Comparison of ENCODE assay signal across 8 mouse cellular contexts in the genomic region with DNA sequence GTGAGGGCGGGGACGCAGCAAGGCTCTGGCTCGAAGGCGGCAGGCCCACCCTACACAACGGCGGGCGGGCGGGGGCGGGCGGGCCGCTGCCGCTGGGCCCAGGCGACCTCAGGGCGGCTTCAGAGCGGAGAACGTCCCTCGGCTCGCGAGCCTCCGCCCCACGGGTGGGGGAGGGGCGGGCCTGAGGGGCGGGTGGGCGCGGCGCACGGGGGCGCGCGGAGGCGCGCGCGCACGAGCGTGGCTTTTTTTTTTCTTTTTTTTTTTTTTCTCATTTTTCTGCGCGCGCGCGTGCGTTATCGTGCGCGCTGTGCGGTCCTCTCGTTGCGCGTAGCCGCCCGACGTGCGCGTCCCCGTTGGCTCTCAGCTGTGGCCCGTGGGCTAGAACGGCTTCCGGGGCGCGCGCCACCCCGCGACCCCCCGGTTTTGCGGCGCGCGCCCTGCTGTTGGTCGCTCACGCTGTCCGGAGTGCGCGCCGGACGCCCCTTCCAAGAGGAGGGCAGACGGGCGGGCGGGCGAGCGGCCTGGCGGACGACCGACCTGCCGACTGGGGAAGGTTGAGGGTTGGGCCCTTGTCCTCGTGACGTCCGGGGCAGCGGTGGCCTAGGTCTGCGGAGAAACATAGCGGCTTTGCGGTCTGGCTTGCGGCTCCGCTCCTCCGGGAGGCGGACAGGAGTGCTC. TPM values are rescaled to one million over a fixed set of nuclear protein-coding genes. Genes with fewer than 3 reads are reported as not detected.
DNase-seq lines count a peak whose midpoint lies in the region; ATAC-seq and TF ChIP-seq lines count a peak whose summit lies in the region.

No protein-coding gene starts in this region.

- ATAC-seq in hindbrain, postnatal 0 days = peak; percentile 83

- H3K4me1 ChIP-seq in hindbrain, postnatal 0 days (ENCODE audit: insufficient read depth, low read length) = peaks cover 13% of the 10 kb centered on the region; the same call in 1 of the 2 replicates

- H3K79me2 ChIP-seq in macrophage (ENCODE audit: inconsistent target) = peaks cover 47% of the 10 kb centered on the region

- peak; percentile 64 for DNase-seq in WW6 (ENCODE audit: low read depth, low spot score)
- peak; percentile 82 to 85 for DNase-seq in cerebellum, postnatal 36 days
- peak; percentile 68 for DNase-seq in gastrocnemius, adult 18-20 months (ENCODE audit: low spot score)
- DNase-seq in hindbrain, postnatal 0 days (ENCODE audit: low spot score) = peak; percentile 95
- peak; percentile 73 to 89 for DNase-seq in left cerebral cortex, adult 18-20 months (ENCODE audit: low spot score in 2 of 2)
- peak; percentile 66 for DNase-seq in retina, postnatal 7 days (ENCODE audit: low read depth, low spot score)
- DNase-seq in urinary bladder, adult 2 months (ENCODE audit: low spot score) = peak; percentile 63

- peaks cover 35% of the 10 kb centered on the region for H3K36me3 ChIP-seq in hindbrain, postnatal 0 days (ENCODE audit: insufficient read depth, low read length)
- peaks cover 33% of the 10 kb centered on the region for H3K36me3 ChIP-seq in macrophage (ENCODE audit: inconsistent target)

- peak overlapping the region; percentile 93 for H3K9ac ChIP-seq in hindbrain, postnatal 0 days (replicated peaks; ENCODE audit: low read length)

- H3K4me3 ChIP-seq in hindbrain, postnatal 0 days (ENCODE audit: low read length) = peak overlapping the region; percentile 92
- H3K4me3 ChIP-seq in macrophage (ENCODE audit: inconsistent target) = peak overlapping the region; percentile 92

- no peak for TF ChIP-seq CTCF in hindbrain, postnatal 0 days (IDR thresholded peaks at IDR 0.05; ENCODE audit: low read depth)

- H3K9me3 ChIP-seq in hindbrain, postnatal 0 days (ENCODE audit: low read length) = no peaks in the 10 kb centered on the region

- H3K27ac ChIP-seq in hindbrain, postnatal 0 days = peak overlapping the region; percentile 99
- H3K27ac ChIP-seq in macrophage = peak overlapping the region; percentile 86

- H3K27me3 ChIP-seq in hindbrain, postnatal 0 days (ENCODE audit: insufficient read depth, low read length) = no peaks in the 10 kb centered on the region

- under 1% methylated on average over 72 of the region's 95 CpGs for WGBS in hindbrain, postnatal 0 days
- 2% methylated on average over 59 of the region's 95 CpGs for WGBS in macrophage (ENCODE audit: missing documents)

- H3K4me2 ChIP-seq in hindbrain, postnatal 0 days (ENCODE audit: low read depth, low read length) = peak overlapping the region; percentile 83

RNA-seq across cellular contexts. Expression of a gene that starts 0.8 kb away (rescaled TPM):
- total RNA-seq in gastrocnemius, adult 18-20 months (2021) = 10 to 100 TPM; 47.3 to 57.4 TPM
- 226 and 252 TPM in 2 replicates for total RNA-seq in hindbrain, postnatal 0 days (2014; rRNA removed)
- 98.1 and 98.7 TPM in 2 replicates for polyA plus RNA-seq in hindbrain, postnatal 0 days (2015; fragmentation: Nextera tagmentation; extraction: Ambion mirVana)
- total RNA-seq in left cerebral cortex, adult 18-20 months (2021) = 100 to 1,000 TPM; 140 TPM
- 100 to 1,000 TPM; 179 to 272 (median 223) TPM for total RNA-seq in macrophage (2018; cell fraction: chromatin; rRNA removed)
- 100 to 1,000 TPM in 11 of 26 experiments, 10 to 100 TPM in 15; 80.0 to 117 (median 98.1) TPM for total RNA-seq in macrophage (2018; cell fraction: cytosol; rRNA removed)
- 100 to 1,000 TPM; 147 to 222 (median 180) TPM for total RNA-seq in macrophage (2018; cell fraction: nucleus; rRNA removed)
- polyA plus RNA-seq in macrophage (2018) = 73.2 to 92.9 TPM (median 77.3 TPM) in 3 replicates
- polyA plus RNA-seq in urinary bladder, adult 2 months (2012; rRNA removed) = 81.8 and 89.8 TPM in 2 replicates

RNA-seq across cellular contexts. Expression of a gene that starts 9.9 kb away (rescaled TPM):
- total RNA-seq in gastrocnemius, adult 18-20 months (2021) = 10 to 100 TPM; 83.0 to 86.4 TPM
- total RNA-seq in hindbrain, postnatal 0 days (2014; rRNA removed) = 153 and 175 TPM in 2 replicates
- polyA plus RNA-seq in hindbrain, postnatal 0 days (2015; fragmentation: Nextera tagmentation; extraction: Ambion mirVana) = 55.2 and 58.3 TPM in 2 replicates
- 10 to 100 TPM; 72.7 to 77.7 TPM for total RNA-seq in left cerebral cortex, adult 18-20 months (2021)
- total RNA-seq in macrophage (2018; cell fraction: chromatin; rRNA removed) = 100 to 1,000 TPM in 21 of 26 experiments, 10 to 100 TPM in 5; 69.2 to 275 (median 158) TPM
- total RNA-seq in macrophage (2018; cell fraction: cytosol; rRNA removed) = 100 to 1,000 TPM in 1 of 26 experiments, 10 to 100 TPM in 25; 61.0 to 105 (median 72.8) TPM
- 100 to 1,000 TPM in 3 of 26 experiments, 10 to 100 TPM in 23; 48.2 to 112 (median 73.8) TPM for total RNA-seq in macrophage (2018; cell fraction: nucleus; rRNA removed)
- polyA plus RNA-seq in macrophage (2018) = 77.0 to 179 TPM (median 87.2 TPM) in 3 replicates
- polyA plus RNA-seq in urinary bladder, adult 2 months (2012; rRNA removed) = 145 and 162 TPM in 2 replicates

RNA-seq across cellular contexts. Expression of a gene that starts 27.0 kb away (rescaled TPM):
- total RNA-seq in gastrocnemius, adult 18-20 months (2021) = 100 to 1,000 TPM; 126 to 127 TPM
- 87.6 and 104 TPM in 2 replicates for total RNA-seq in hindbrain, postnatal 0 days (2014; rRNA removed)
- 51.6 and 52.0 TPM in 2 replicates for polyA plus RNA-seq in hindbrain, postnatal 0 days (2015; fragmentation: Nextera tagmentation; extraction: Ambion mirVana)
- total RNA-seq in left cerebral cortex, adult 18-20 months (2021) = 100 to 1,000 TPM; 139 to 142 TPM
- total RNA-seq in macrophage (2018; cell fraction: chromatin; rRNA removed) = 100 to 1,000 TPM; 166 to 495 (median 318) TPM
- 10 to 100 TPM; 43.6 to 81.6 (median 58.9) TPM for total RNA-seq in macrophage (2018; cell fraction: cytosol; rRNA removed)
- 100 to 1,000 TPM; 113 to 227 (median 153) TPM for total RNA-seq in macrophage (2018; cell fraction: nucleus; rRNA removed)
- polyA plus RNA-seq in macrophage (2018) = 33.8 to 68.8 TPM (median 46.3 TPM) in 3 replicates
- 133 and 144 TPM in 2 replicates for polyA plus RNA-seq in urinary bladder, adult 2 months (2012; rRNA removed)

RNA-seq across cellular contexts. Expression of a gene that starts 37.9 kb away (rescaled TPM):
- total RNA-seq in gastrocnemius, adult 18-20 months (2021) = 100 to 1,000 TPM; 117 to 126 TPM
- total RNA-seq in hindbrain, postnatal 0 days (2014; rRNA removed) = 77.5 and 99.8 TPM in 2 replicates
- 16.0 and 18.6 TPM in 2 replicates for polyA plus RNA-seq in hindbrain, postnatal 0 days (2015; fragmentation: Nextera tagmentation; extraction: Ambion mirVana)
- 10 to 100 TPM; 27.0 to 37.8 TPM for total RNA-seq in left cerebral cortex, adult 18-20 months (2021)
- 10 to 100 TPM in 1 of 26 experiments, 1 to 10 TPM in 8, under 1 TPM in 7, not detected in 10; 0.13 to 44.7 (median 1.1) TPM for total RNA-seq in macrophage (2018; cell fraction: chromatin; rRNA removed)
- total RNA-seq in macrophage (2018; cell fraction: cytosol; rRNA removed) = 1 to 10 TPM in 3 of 26 experiments, under 1 TPM in 19, not detected in 4; 0.03 to 1.5 (median 0.41) TPM
- total RNA-seq in macrophage (2018; cell fraction: nucleus; rRNA removed) = 1 to 10 TPM in 5 of 26 experiments, under 1 TPM in 13, not detected in 8; 0.10 to 6.3 (median 0.86) TPM
- 0.26 to 0.92 TPM (median 0.40 TPM) in 3 replicates for polyA plus RNA-seq in macrophage (2018)
- 147 and 181 TPM in 2 replicates for polyA plus RNA-seq in urinary bladder, adult 2 months (2012; rRNA removed)

RNA-seq across cellular contexts. Expression of a gene that starts 42.7 kb away (rescaled TPM):
- 10 to 100 TPM; 61.3 to 63.2 TPM for total RNA-seq in gastrocnemius, adult 18-20 months (2021)
- 93.8 and 98.3 TPM in 2 replicates for total RNA-seq in hindbrain, postnatal 0 days (2014; rRNA removed)
- 103 and 106 TPM in 2 replicates for polyA plus RNA-seq in hindbrain, postnatal 0 days (2015; fragmentation: Nextera tagmentation; extraction: Ambion mirVana)
- total RNA-seq in left cerebral cortex, adult 18-20 months (2021) = 10 to 100 TPM; 46.7 to 47.7 TPM
- 100 to 1,000 TPM in 1 of 26 experiments, 10 to 100 TPM in 25; 24.0 to 109 (median 58.8) TPM for total RNA-seq in macrophage (2018; cell fraction: chromatin; rRNA removed)
- total RNA-seq in macrophage (2018; cell fraction: cytosol; rRNA removed) = 10 to 100 TPM; 30.6 to 55.7 (median 41.5) TPM
- 10 to 100 TPM; 18.6 to 91.0 (median 42.4) TPM for total RNA-seq in macrophage (2018; cell fraction: nucleus; rRNA removed)
- 36.0 to 103 TPM (median 41.0 TPM) in 3 replicates for polyA plus RNA-seq in macrophage (2018)
- 93.9 and 106 TPM in 2 replicates for polyA plus RNA-seq in urinary bladder, adult 2 months (2012; rRNA removed)

Comparison
In these comparisons a context has a peak if more than half of its experiments do, and no peak if none do; other contexts are left out.
1. Peak in every context shown above with its lines: DNase-seq, ATAC-seq, H3K4me3 ChIP-seq and H3K27ac ChIP-seq.